Mouse (Mus musculus) hindbrain, embryonic 16.5 days (tissue): Measurements from ENCODE around the gene Flrt1. TPM values are rescaled to one million over a fixed set of nuclear protein-coding genes. Genes with fewer than 3 reads are reported as not detected.

Experiments
- ATAC-seq: fragments of 200-750 bp; cut with Nextera tagmentation; 2 replicates; pipeline ENCODE4 v1.8.0; 2017; ENCODE audit warnings: moderate TSS enrichment, moderate library complexity
- H3K27ac ChIP-seq: fragments of 300-500 bp; sonication (generic); 2 replicates; pipeline ENCODE4 v1.5.1; 2014; ENCODE audit warnings: low read depth, mild to moderate bottlenecking, control low read depth, low read length, moderate library complexity
- H3K27me3 ChIP-seq: fragments of 300-500 bp; sonication (generic); replicated peaks from 2 replicates; pipeline ENCODE4 v1.6.1; 2014; ENCODE audit warnings: low read length; ENCODE audit not compliant: control insufficient read depth, insufficient read depth
- H3K36me3 ChIP-seq: fragments of 300-500 bp; sonication (generic); 2 replicates; pipeline ENCODE4 v1.6.1; 2014; ENCODE audit warnings: mild to moderate bottlenecking, low read length, moderate library complexity, mixed read lengths; ENCODE audit not compliant: control insufficient read depth, insufficient read depth
- H3K4me1 ChIP-seq: fragments of 300-500 bp; sonication (generic); 2 replicates; pipeline ENCODE4 v1.6.1; 2014; ENCODE audit warnings: low read depth, low read length; ENCODE audit not compliant: control insufficient read depth, insufficient read depth
- H3K4me2 ChIP-seq: fragments of 300-500 bp; sonication (generic); 2 replicates; pipeline ENCODE4 v1.6.1; 2014; ENCODE audit warnings: mild to moderate bottlenecking, low read length, control low read depth, moderate library complexity
- H3K4me3 ChIP-seq: fragments of 300-500 bp; sonication (generic); 2 replicates; pipeline ENCODE4 v1.5.1; 2014; ENCODE audit warnings: mild to moderate bottlenecking, low read length, control low read depth, moderate library complexity
- H3K9ac ChIP-seq: fragments of 300-500 bp; sonication (generic); 2 replicates; pipeline ENCODE4 v1.6.1; 2014; ENCODE audit warnings: low read depth, mild to moderate bottlenecking, control low read depth, low read length, moderate library complexity
- H3K9me3 ChIP-seq: fragments of 300-500 bp; sonication (generic); 2 replicates; pipeline ENCODE4 v1.6.1; 2014; ENCODE audit warnings: mild to moderate bottlenecking, low read length, moderate library complexity; ENCODE audit not compliant: control insufficient read depth
- WGBS: fragments of 180-500 bp; shearing (Covaris S2); extraction: QIAGEN DNeasy Blood & Tissue Kit; methylation state at CpG from one replicate; pipeline ENCODE4 v1.1.7; 2014; 5-methylcytosine and 5-hydroxymethylcytosine counted together
- polyA plus RNA-seq: library from polyadenylated mRNA; unstranded; fragments of >200 nt; fragmentation: Nextera tagmentation; extraction: Ambion mirVana; gene quantifications from 2 replicates; pipeline ENCODE4 v1.2.1, GENCODE M21; 2015

The Flrt1 gene
- polyA plus RNA-seq, 1 experiment from 2014 or later: 8.8 TPM

DNA sequence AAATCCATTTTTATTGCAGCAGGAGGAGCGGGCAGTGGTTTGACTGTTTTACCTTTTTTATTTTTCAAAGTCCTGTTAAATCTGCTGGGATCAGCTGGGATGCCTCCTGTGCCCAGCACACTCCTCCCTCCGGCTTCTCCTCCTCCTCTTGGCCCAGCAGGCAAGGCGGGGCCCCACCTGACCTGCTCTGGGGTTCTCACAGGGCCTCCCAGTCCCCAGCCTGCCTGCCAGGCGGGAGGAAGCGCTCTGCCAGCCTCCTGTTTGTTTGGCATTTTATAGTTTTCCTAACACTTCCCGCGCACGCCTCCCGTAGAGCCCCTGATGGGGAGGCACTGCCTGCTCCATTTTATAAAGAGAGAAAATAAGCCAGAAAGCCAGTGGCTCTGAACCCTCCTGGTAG is 30.5 kb upstream of the Flrt1 start:
- ATAC-seq: no peak
- H3K9ac ChIP-seq: no peak overlapping the region; the same call in 1 of the 2 replicates
- H3K4me1 ChIP-seq: peaks cover 60% of the 10 kb centered on the region
- no peaks in the 10 kb centered on the region; the same call in none of the 2 replicates for H3K27me3 ChIP-seq
- no peaks in the 10 kb centered on the region for H3K9me3 ChIP-seq
- no peak overlapping the region for H3K4me3 ChIP-seq
- WGBS: 14% methylated on average over 9 of the region's 9 CpGs
- H3K36me3 ChIP-seq: no peaks in the 10 kb centered on the region
- H3K27ac ChIP-seq: peak overlapping the region; percentile 76
- H3K4me2 ChIP-seq: no peak overlapping the region

DNA sequence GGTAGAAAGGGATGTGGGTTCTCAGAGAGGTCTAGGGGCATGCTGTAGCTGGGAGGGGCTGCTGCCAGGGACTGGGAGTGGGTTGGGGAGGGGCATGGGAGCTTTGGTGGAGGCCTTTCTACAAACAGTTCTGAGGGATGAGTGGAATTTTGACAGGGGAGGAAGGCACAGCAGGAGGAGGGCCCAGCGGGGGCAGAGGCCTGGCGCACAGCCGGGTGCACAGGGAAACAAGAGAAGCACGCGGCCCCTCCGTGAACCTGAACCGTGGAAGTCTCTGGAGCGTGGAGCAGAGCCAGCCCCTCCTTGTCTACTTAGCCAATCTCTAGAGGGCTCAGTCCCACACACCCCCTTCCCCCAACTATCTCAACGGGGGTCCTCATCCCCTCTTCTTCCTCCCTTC is 30.0 kb upstream of the Flrt1 start:
- H3K4me2 ChIP-seq: no peak overlapping the region
- 8% methylated on average over 9 of the region's 9 CpGs for WGBS
- H3K9ac ChIP-seq: 0 out of 2 replicates have a peak overlapping the region, but pooled peaks have one; percentile 14

DNA sequence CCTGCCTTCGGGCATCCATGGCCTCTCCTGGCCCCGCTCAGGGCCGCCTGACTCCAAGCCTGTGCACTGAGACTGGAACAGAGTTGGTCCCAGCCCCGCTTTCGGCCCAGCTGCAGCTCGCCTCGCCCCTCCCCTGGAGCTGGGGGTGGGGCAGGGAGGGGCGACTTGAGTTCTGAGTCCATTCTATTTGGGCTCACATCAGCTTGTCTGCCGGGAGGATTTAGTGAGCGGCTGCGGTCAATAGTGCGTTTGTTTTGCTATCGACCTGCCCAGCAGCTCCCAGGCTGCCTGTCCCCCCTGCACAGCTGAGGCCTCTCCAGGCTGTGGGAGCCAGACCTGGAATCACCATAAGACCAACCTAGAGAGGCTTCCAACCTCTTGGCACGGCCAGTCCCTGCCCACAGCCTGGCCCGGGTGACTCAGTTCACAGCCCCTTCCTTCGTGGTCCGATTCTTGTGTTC is 29.1 kb upstream of the Flrt1 start:
- 17% methylated on average over 16 of the region's 17 CpGs for WGBS
- H3K9ac ChIP-seq: peak overlapping the region; percentile 42; the same call in 1 of the 2 replicates
- no peak overlapping the region for H3K4me2 ChIP-seq

More for the DNA sequence above, 30.0 kb upstream of the Flrt1 start:
- H3K27me3 ChIP-seq: no peaks in the 10 kb centered on the region; the same call in none of the 2 replicates
- H3K9me3 ChIP-seq: no peaks in the 10 kb centered on the region
- no peaks in the 10 kb centered on the region for H3K36me3 ChIP-seq
- peak; percentile 59 for ATAC-seq
- peaks cover 55% of the 10 kb centered on the region for H3K4me1 ChIP-seq
- H3K27ac ChIP-seq: peak overlapping the region; percentile 76
- no peak overlapping the region for H3K4me3 ChIP-seq

GRCm38 (mm10) chr19:7133436-7133835 is 27.9 kb upstream of the Flrt1 start:
- Histone ChIP-seq H3K9ac (no peak overlapping the region; the same call in 1 of the 2 replicates), H3K36me3 (no peaks in the 10 kb centered on the region), H3K27ac (no peak overlapping the region), H3K4me2 (no peak overlapping the region), H3K9me3 (no peaks in the 10 kb centered on the region), H3K4me1 (peaks cover 54% of the 10 kb centered on the region), H3K27me3 (peaks cover 2% of the 10 kb centered on the region), H3K4me3 (no peak overlapping the region)
- WGBS: 54% methylated on average over 9 of the region's 9 CpGs
- no peak for ATAC-seq

More for the DNA sequence above, 29.1 kb upstream of the Flrt1 start:
- H3K4me3 ChIP-seq: no peak overlapping the region
- no peaks in the 10 kb centered on the region for H3K9me3 ChIP-seq
- ATAC-seq: peak; percentile 27; the same call in 1 of the 2 replicates
- H3K4me1 ChIP-seq: peaks cover 50% of the 10 kb centered on the region
- H3K27me3 ChIP-seq: peaks cover 2% of the 10 kb centered on the region
- peak overlapping the region; percentile 76 for H3K27ac ChIP-seq
- no peaks in the 10 kb centered on the region for H3K36me3 ChIP-seq

- Histone ChIP-seq H3K4me2 (no peak overlapping the region), H3K4me1 (peaks cover 26% of the 10 kb centered on the region), H3K9ac (no peak overlapping the region; the same call in 1 of the 2 replicates), H3K36me3 (no peaks in the 10 kb centered on the region), H3K9me3 (no peaks in the 10 kb centered on the region), H3K4me3 (no peak overlapping the region), H3K27me3 (peaks cover 2% of the 10 kb centered on the region), H3K27ac (no peak overlapping the region)
- no peak for ATAC-seq
- 76% methylated on average over 11 of the region's 11 CpGs for WGBS
These were observed 24.8 kb upstream of the Flrt1 start for GRCm38 (mm10) chr19:7130317-7130716.

DNA sequence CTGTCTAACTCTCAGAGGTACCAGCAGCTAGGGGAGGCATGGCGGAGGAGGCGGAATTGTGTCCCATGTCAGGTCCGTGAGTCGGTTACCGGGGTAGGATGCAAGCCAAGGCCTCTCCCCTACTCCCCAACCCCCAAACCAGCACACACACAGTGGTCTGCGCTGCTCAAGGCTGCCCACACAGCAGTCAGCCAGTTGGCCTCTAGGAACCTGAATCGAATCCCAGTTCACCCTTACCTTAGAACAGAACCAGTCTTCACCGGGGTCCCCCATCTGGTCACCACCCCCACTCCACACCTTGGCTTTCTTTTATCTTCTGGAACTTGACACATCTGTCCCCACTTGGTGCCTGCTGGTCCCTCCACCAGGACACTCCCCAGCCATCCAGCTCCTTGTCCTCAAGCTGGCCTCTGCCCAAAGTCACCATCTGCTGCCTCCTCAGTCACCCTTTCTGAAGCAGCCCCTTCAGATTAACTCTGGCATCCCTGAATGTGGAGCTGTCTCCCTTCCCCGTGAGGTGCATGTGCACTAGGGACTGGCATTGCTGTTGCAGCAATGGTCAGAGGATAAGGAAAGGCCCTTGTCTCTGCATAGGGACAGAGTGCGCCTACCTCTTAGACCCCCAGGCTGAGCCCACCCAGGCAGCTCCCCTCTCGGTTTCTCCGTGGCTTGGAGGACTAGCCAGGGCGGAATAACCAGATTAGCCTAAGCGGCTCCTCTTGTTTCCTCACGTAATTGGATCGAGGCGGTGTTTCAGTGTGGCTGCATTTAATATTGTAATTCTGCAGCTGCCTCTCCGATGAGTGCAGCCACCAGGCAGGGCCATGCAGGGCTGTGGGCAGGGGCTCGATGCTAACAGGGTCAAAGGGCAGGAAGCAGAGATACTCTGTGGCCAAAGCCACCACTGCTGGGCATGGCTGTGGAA is 23.3 kb upstream of the Flrt1 start:
- peak overlapping the region; percentile 31 for H3K9ac ChIP-seq
- peak; percentile 22; the same call in 1 of the 2 replicates for ATAC-seq

DNA sequence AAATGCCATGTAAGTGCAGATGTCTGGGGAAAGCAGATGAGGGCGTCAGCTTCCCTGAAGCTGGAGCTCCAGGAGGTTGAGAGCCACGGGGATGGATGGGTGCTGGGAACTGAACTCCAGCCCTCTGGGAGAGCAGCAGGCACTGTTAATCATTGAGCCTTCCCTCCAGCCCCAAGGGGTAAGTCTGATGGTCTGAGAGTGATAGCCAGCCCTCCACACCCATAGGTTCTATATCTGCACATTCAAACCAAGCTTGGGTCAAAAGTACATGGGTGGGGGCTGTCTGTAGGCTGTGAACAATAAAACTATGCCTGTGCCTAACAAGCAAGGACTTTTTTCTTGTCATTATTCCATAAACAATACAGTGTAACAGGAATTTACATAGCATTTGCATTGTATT is 21.4 kb upstream of the Flrt1 start:
- Histone ChIP-seq H3K27me3 (0 out of 2 replicates have a peak, but pooled peaks cover 2% of the 10 kb centered on the region), H3K9ac (no peak overlapping the region), H3K36me3 (no peaks in the 10 kb centered on the region), H3K27ac (no peak overlapping the region), H3K4me2 (no peak overlapping the region), H3K4me3 (no peak overlapping the region), H3K9me3 (no peaks in the 10 kb centered on the region), H3K4me1 (peaks cover 19% of the 10 kb centered on the region)
- 62% methylated on average over 2 of the region's 2 CpGs for WGBS
- no peak for ATAC-seq

More for the DNA sequence above, 23.3 kb upstream of the Flrt1 start:
- Histone ChIP-seq H3K4me2 (no peak overlapping the region), H3K27ac (no peak overlapping the region), H3K4me3 (no peak overlapping the region), H3K27me3 (peaks cover 2% of the 10 kb centered on the region), H3K9me3 (no peaks in the 10 kb centered on the region), H3K4me1 (peaks cover 12% of the 10 kb centered on the region), H3K36me3 (no peaks in the 10 kb centered on the region)
- 42% methylated on average over 19 of the region's 19 CpGs for WGBS

- 72% methylated on average over 1 of the region's 1 CpGs for WGBS
These were observed 20.7 kb upstream of the Flrt1 start for GRCm38 (mm10) chr19:7126209-7126608.

DNA sequence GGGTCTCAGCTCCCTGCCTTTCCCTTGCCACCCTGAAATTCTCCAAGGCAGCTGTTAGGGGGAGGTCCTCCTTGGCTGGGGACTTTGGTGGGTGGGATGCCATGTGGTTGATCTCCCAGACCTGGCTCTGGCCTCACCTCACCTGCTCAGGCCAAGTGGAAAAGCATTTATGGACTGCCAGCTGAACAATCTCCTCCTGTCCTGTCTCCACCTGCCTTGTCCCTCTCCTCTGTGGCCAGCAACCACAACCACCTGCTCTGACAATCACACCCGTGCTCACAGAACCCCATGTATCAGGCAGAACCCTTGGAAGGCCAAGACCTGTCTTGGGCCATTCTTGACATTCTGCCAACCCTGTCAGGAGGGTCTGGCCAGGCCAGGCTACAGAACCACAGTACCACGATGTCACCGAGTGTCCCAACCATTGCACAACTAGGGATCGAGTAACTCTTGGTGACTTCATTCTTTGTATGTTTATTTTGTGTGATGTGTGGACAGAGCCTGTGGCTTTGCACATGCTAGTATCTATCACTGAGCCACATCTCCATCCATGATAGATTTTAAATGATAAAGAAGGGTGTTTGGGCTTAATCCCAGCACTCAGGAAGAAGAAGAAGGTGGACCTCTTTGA is 20.1 kb upstream of the Flrt1 start:
- Histone ChIP-seq H3K9ac (no peak overlapping the region), H3K4me2 (no peak overlapping the region), H3K27ac (no peak overlapping the region), H3K36me3 (no peaks in the 10 kb centered on the region), H3K4me3 (no peak overlapping the region), H3K4me1 (peaks cover 19% of the 10 kb centered on the region), H3K9me3 (no peaks in the 10 kb centered on the region), H3K27me3 (0 out of 2 replicates have a peak, but pooled peaks cover 2% of the 10 kb centered on the region)
- WGBS: 83% methylated on average over 4 of the region's 4 CpGs
- no peak for ATAC-seq

More at GRCm38 (mm10) chr19:7126209-7126608, 20.7 kb upstream of the Flrt1 start:
- Histone ChIP-seq H3K27me3 (0 out of 2 replicates have a peak, but pooled peaks cover 2% of the 10 kb centered on the region), H3K9ac (no peak overlapping the region), H3K4me2 (no peak overlapping the region), H3K36me3 (no peaks in the 10 kb centered on the region), H3K4me3 (no peak overlapping the region), H3K4me1 (peaks cover 19% of the 10 kb centered on the region), H3K9me3 (no peaks in the 10 kb centered on the region), H3K27ac (no peak overlapping the region)
- no peak for ATAC-seq
